Mouse (Mus musculus) stomach, postnatal 0 days (tissue): ENCODE data around the gene Prkcb. TPM values are rescaled to one million over a fixed set of nuclear protein-coding genes. Genes with fewer than 3 reads are reported as not detected.

Experiments used
- ATAC-seq: fragments of 200-750 bp; cut with Nextera tagmentation; 2 replicates; pipeline ENCODE4 v1.8.0; 2017; ENCODE audit not compliant: low FRiP score, low TSS enrichment
- DNase-seq: peaks from one replicate; pipeline ENCODE4 v3.0.0-alpha.2; 2016; ENCODE audit warnings: low spot score
- H3K27ac ChIP-seq: fragments of 300-500 bp; sonication (generic); replicated peaks from 2 replicates; pipeline ENCODE4 v1.5.1; 2014; ENCODE audit warnings: mild to moderate bottlenecking, control low read depth
- H3K27me3 ChIP-seq: fragments of 300-500 bp; sonication (generic); 2 replicates; pipeline ENCODE4 v1.6.1; 2014; ENCODE audit warnings: low read length; ENCODE audit not compliant: control insufficient read depth, insufficient read depth
- H3K36me3 ChIP-seq: fragments of 300-500 bp; sonication (generic); 2 replicates; pipeline ENCODE4 v1.6.1; 2014; ENCODE audit warnings: low read length, mixed read lengths; ENCODE audit not compliant: control insufficient read depth, insufficient read depth
- H3K4me1 ChIP-seq: fragments of 300-500 bp; sonication (generic); replicated peaks from 2 replicates; pipeline ENCODE4 v1.6.1; 2014; ENCODE audit warnings: antibody characterized with exemption; ENCODE audit not compliant: control insufficient read depth, insufficient read depth
- H3K4me2 ChIP-seq: fragments of 300-500 bp; sonication (generic); replicated peaks from 2 replicates; pipeline ENCODE4 v1.6.1; 2014; ENCODE audit warnings: low read depth, mild to moderate bottlenecking, control low read depth, moderate library complexity
- H3K4me3 ChIP-seq: fragments of 300-500 bp; sonication (generic); 2 replicates; pipeline ENCODE4 v1.5.1; 2014; ENCODE audit warnings: low read depth, low read length, control low read depth
- H3K9ac ChIP-seq: fragments of 300-500 bp; sonication (generic); 2 replicates; pipeline ENCODE4 v1.6.1; 2014; ENCODE audit warnings: mild to moderate bottlenecking, low read length, control low read depth, mixed read lengths
- H3K9me3 ChIP-seq: fragments of 300-500 bp; sonication (generic); 2 replicates; pipeline ENCODE4 v1.6.1; 2016; ENCODE audit warnings: low read length; ENCODE audit not compliant: control insufficient read depth
- CTCF ChIP-seq: IDR thresholded peaks from 2 replicates; pipeline ENCODE4 v1.5.1; 2016; ENCODE audit warnings: antibody characterized with exemption, low read depth, mild to moderate bottlenecking, moderate library complexity
- EP300 ChIP-seq: optimal IDR thresholded peaks from 2 replicates; pipeline ENCODE3; 2016; ENCODE audit warnings: antibody characterized with exemption
- WGBS: fragments of 180-500 bp; shearing (Covaris S2); extraction: QIAGEN DNeasy Blood & Tissue Kit; methylation state at CpG from one replicate; pipeline ENCODE4 v1.1.7; 2014; 5-methylcytosine and 5-hydroxymethylcytosine counted together
- polyA plus RNA-seq: library from polyadenylated mRNA; unstranded; fragments of >200 nt; fragmentation: Nextera tagmentation; extraction: Ambion mirVana; gene quantifications from 2 replicates; pipeline ENCODE4 v1.2.1, GENCODE M21; 2015

Gene Prkcb
- polyA plus RNA-seq, 1 experiment from 2014 or later, result 7.9 TPM

- DNase-seq (no peak), ATAC-seq (no peak)
- Histone ChIP-seq H3K9ac (no peak overlapping the region), H3K4me3 (no peak overlapping the region), H3K36me3 (no peaks in the 10 kb centered on the region), H3K4me1 (no peaks in the 10 kb centered on the region), H3K9me3 (no peaks in the 10 kb centered on the region), H3K4me2 (no peak overlapping the region), H3K27ac (no peak overlapping the region), H3K27me3 (no peaks in the 10 kb centered on the region)
- 23% methylated on average over 5 of the region's 5 CpGs for WGBS
- TF ChIP-seq EP300, result no peak
- TF ChIP-seq CTCF, result peak; percentile 65
Measured at GRCm38 (mm10) chr7:122667903-122668302, 379.4 kb downstream of the Prkcb start.

- H3K4me2 ChIP-seq, result no peak within 1 kb of the TSS
- no peak for TF ChIP-seq EP300
- TF ChIP-seq CTCF, result no peak
- no peaks in the 10 kb centered on the region for H3K27me3 ChIP-seq
- H3K9me3 ChIP-seq, result no peaks in the 10 kb centered on the region
- DNase-seq, result no peak
- no peaks in the 10 kb centered on the region for H3K36me3 ChIP-seq
- H3K4me3 ChIP-seq, result no peak within 1 kb of the TSS
- no peaks in the 10 kb centered on the region for H3K4me1 ChIP-seq
- no peak; the same call in 1 of the 2 replicates for ATAC-seq
- H3K9ac ChIP-seq, result no peak within 1 kb of the TSS
- no peak within 1 kb of the TSS for H3K27ac ChIP-seq
- WGBS, result 16% methylated on average over 13 of the region's 13 CpGs
Measured at GRCm38 (mm10) chr7:122670442-122670872, 381.9 kb downstream of the Prkcb start, which contains the start of gene Cacng3. Cacng3 (plus strand) TSS chr7:122670492.

- Histone ChIP-seq H3K9me3 (no peaks in the 10 kb centered on the region), H3K4me3 (no peak overlapping the region), H3K27me3 (no peaks in the 10 kb centered on the region), H3K4me1 (no peaks in the 10 kb centered on the region), H3K9ac (no peak overlapping the region), H3K27ac (no peak overlapping the region), H3K4me2 (no peak overlapping the region), H3K36me3 (no peaks in the 10 kb centered on the region)
- ATAC-seq (peak; percentile 91), DNase-seq (peak; percentile 94)
- WGBS, result 10% methylated on average over 42 of the region's 45 CpGs
- no peak for TF ChIP-seq CTCF
- no peak for TF ChIP-seq EP300
Measured at GRCm38 (mm10) chr7:122670873-122671641, 382.5 kb downstream of the Prkcb start.

GRCm38 (mm10) chr7:122672981-122673380 lies 384.4 kb downstream of the Prkcb start:
- Histone ChIP-seq H3K9me3 (no peaks in the 10 kb centered on the region), H3K4me3 (no peak overlapping the region), H3K36me3 (no peaks in the 10 kb centered on the region), H3K4me2 (no peak overlapping the region), H3K4me1 (no peaks in the 10 kb centered on the region), H3K27ac (no peak overlapping the region), H3K9ac (no peak overlapping the region), H3K27me3 (no peaks in the 10 kb centered on the region)
- no peak for TF ChIP-seq EP300
- no peak for TF ChIP-seq CTCF
- DNase-seq, result no peak
- WGBS, result 42% methylated on average over 5 of the region's 5 CpGs
- no peak for ATAC-seq

GRCm38 (mm10) chr7:122675207-122675606 lies 386.7 kb downstream of the Prkcb start:
- Histone ChIP-seq H3K9ac (no peak overlapping the region), H3K27ac (no peak overlapping the region), H3K4me2 (no peak overlapping the region), H3K27me3 (no peaks in the 10 kb centered on the region), H3K9me3 (no peaks in the 10 kb centered on the region), H3K36me3 (no peaks in the 10 kb centered on the region), H3K4me1 (no peaks in the 10 kb centered on the region), H3K4me3 (no peak overlapping the region)
- no peak for DNase-seq
- 82% methylated on average over 7 of the region's 7 CpGs for WGBS
- TF ChIP-seq CTCF (no peak), EP300 (no peak)
- ATAC-seq, result no peak

Other genes with a start within 250 kb of the Prkcb start
- gene Ubfd1, start 221.6 kb upstream of the Prkcb start, polyA plus RNA-seq, result 22.8 and 23.7 TPM in 2 replicates
- gene Ears2, start 221.5 kb upstream of the Prkcb start, polyA plus RNA-seq, result 10.7 TPM in 2 replicates
- 582 and 605 TPM in 2 replicates for gene Ndufab1, start 186.9 kb upstream of the Prkcb start, polyA plus RNA-seq
- 4.5 and 5.2 TPM in 2 replicates for gene Palb2, start 155.8 kb upstream of the Prkcb start, polyA plus RNA-seq
- gene Dctn5, start 155.7 kb upstream of the Prkcb start, polyA plus RNA-seq, result 66.0 and 68.0 TPM in 2 replicates
- 20.5 and 26.9 TPM in 2 replicates for gene Plk1, start 129.3 kb upstream of the Prkcb start, polyA plus RNA-seq
- 33.5 and 37.3 TPM in 2 replicates for gene Ern2, start 102.5 kb upstream of the Prkcb start, polyA plus RNA-seq
- 1.1 and 1.7 TPM in 2 replicates for gene Chp2, start 69.3 kb upstream of the Prkcb start, polyA plus RNA-seq